Mouse (Mus musculus) hindbrain, embryonic 16.5 days (tissue): ENCODE data around the gene Erc1. TPM values are rescaled to one million over a fixed set of nuclear protein-coding genes. Genes with fewer than 3 reads are reported as not detected.
"Not testable (repeated sequence)": the region's sequence is repeated elsewhere in the genome, so short reads cannot be mapped to it uniquely, and the experiment has no call there.

Experiments
- ATAC-seq: fragments of 200-750 bp; cut with Nextera tagmentation; 2 replicates; pipeline ENCODE4 v1.8.0; 2017; ENCODE audit warnings: moderate TSS enrichment, moderate library complexity
- H3K27ac ChIP-seq: fragments of 300-500 bp; sonication (generic); 2 replicates; pipeline ENCODE4 v1.5.1; 2014; ENCODE audit warnings: low read depth, mild to moderate bottlenecking, control low read depth, low read length, moderate library complexity
- H3K27me3 ChIP-seq: fragments of 300-500 bp; sonication (generic); replicated peaks from 2 replicates; pipeline ENCODE4 v1.6.1; 2014; ENCODE audit warnings: low read length; ENCODE audit not compliant: control insufficient read depth, insufficient read depth
- H3K36me3 ChIP-seq: fragments of 300-500 bp; sonication (generic); 2 replicates; pipeline ENCODE4 v1.6.1; 2014; ENCODE audit warnings: mild to moderate bottlenecking, low read length, moderate library complexity, mixed read lengths; ENCODE audit not compliant: control insufficient read depth, insufficient read depth
- H3K4me1 ChIP-seq: fragments of 300-500 bp; sonication (generic); 2 replicates; pipeline ENCODE4 v1.6.1; 2014; ENCODE audit warnings: low read depth, low read length; ENCODE audit not compliant: control insufficient read depth, insufficient read depth
- H3K4me2 ChIP-seq: fragments of 300-500 bp; sonication (generic); 2 replicates; pipeline ENCODE4 v1.6.1; 2014; ENCODE audit warnings: mild to moderate bottlenecking, low read length, control low read depth, moderate library complexity
- H3K4me3 ChIP-seq: fragments of 300-500 bp; sonication (generic); 2 replicates; pipeline ENCODE4 v1.5.1; 2014; ENCODE audit warnings: mild to moderate bottlenecking, low read length, control low read depth, moderate library complexity
- H3K9ac ChIP-seq: fragments of 300-500 bp; sonication (generic); 2 replicates; pipeline ENCODE4 v1.6.1; 2014; ENCODE audit warnings: low read depth, mild to moderate bottlenecking, control low read depth, low read length, moderate library complexity
- H3K9me3 ChIP-seq: fragments of 300-500 bp; sonication (generic); 2 replicates; pipeline ENCODE4 v1.6.1; 2014; ENCODE audit warnings: mild to moderate bottlenecking, low read length, moderate library complexity; ENCODE audit not compliant: control insufficient read depth
- WGBS: fragments of 180-500 bp; shearing (Covaris S2); extraction: QIAGEN DNeasy Blood & Tissue Kit; methylation state at CpG from one replicate; pipeline ENCODE4 v1.1.7; 2014; 5-methylcytosine and 5-hydroxymethylcytosine counted together
- polyA plus RNA-seq: library from polyadenylated mRNA; unstranded; fragments of >200 nt; fragmentation: Nextera tagmentation; extraction: Ambion mirVana; gene quantifications from 2 replicates; pipeline ENCODE4 v1.2.1, GENCODE M21; 2015

Erc1 gene
- polyA plus RNA-seq, 1 experiment from 2014 or later: 46.9 TPM

- Histone ChIP-seq H3K27ac (no peak overlapping the region), H3K36me3 (no peaks in the 10 kb centered on the region), H3K4me1 (no peaks in the 10 kb centered on the region), H3K4me2 (no peak overlapping the region), H3K4me3 (no peak overlapping the region), H3K9ac (no peak overlapping the region), H3K9me3 (no peaks in the 10 kb centered on the region), H3K27me3 (no peaks in the 10 kb centered on the region)
- 63% methylated on average over 3 of the region's 3 CpGs for WGBS
- ATAC-seq: no peak
Observed at GRCm38 (mm10) chr6:119661081-119661493, 186.9 kb downstream of the Erc1 start.

- Histone ChIP-seq H3K9me3 (no peaks in the 10 kb centered on the region), H3K4me1 (no peaks in the 10 kb centered on the region), H3K9ac (no peak overlapping the region), H3K4me3 (no peak overlapping the region), H3K27ac (no peak overlapping the region), H3K36me3 (no peaks in the 10 kb centered on the region), H3K4me2 (no peak overlapping the region), H3K27me3 (no peaks in the 10 kb centered on the region)
- no peak for ATAC-seq
- 94% methylated on average over 2 of the region's 2 CpGs for WGBS
Observed at GRCm38 (mm10) chr6:119658441-119658840, 189.5 kb downstream of the Erc1 start.

- Histone ChIP-seq H3K4me2 (no peak overlapping the region), H3K9me3 (no peaks in the 10 kb centered on the region), H3K9ac (no peak overlapping the region), H3K36me3 (no peaks in the 10 kb centered on the region), H3K27ac (no peak overlapping the region), H3K4me1 (no peaks in the 10 kb centered on the region), H3K27me3 (no peaks in the 10 kb centered on the region), H3K4me3 (no peak overlapping the region)
- 93% methylated on average over 7 of the region's 7 CpGs for WGBS
- no peak for ATAC-seq
Observed at GRCm38 (mm10) chr6:119657418-119658178, 190.4 kb downstream of the Erc1 start.

- not testable (repeated sequence) for ATAC-seq, H3K27ac ChIP-seq
- WGBS: 84% methylated on average over 2 of the region's 2 CpGs
Observed at GRCm38 (mm10) chr6:119654777-119655176, 193.2 kb downstream of the Erc1 start.

GRCm38 (mm10) chr6:119643880-119644460 is 204.0 kb downstream of the Erc1 start:
- Histone ChIP-seq H3K27me3 (no peaks in the 10 kb centered on the region), H3K9ac (no peak overlapping the region), H3K4me2 (no peak overlapping the region), H3K4me1 (no peaks in the 10 kb centered on the region), H3K27ac (no peak overlapping the region), H3K4me3 (no peak overlapping the region), H3K9me3 (no peaks in the 10 kb centered on the region), H3K36me3 (no peaks in the 10 kb centered on the region)
- 75% methylated on average over 14 of the region's 14 CpGs for WGBS
- no peak for ATAC-seq

More at GRCm38 (mm10) chr6:119654777-119655176, 193.2 kb downstream of the Erc1 start:
- not testable (repeated sequence) for H3K9ac ChIP-seq, H3K9me3 ChIP-seq, H3K4me1 ChIP-seq, H3K36me3 ChIP-seq, H3K27me3 ChIP-seq, H3K4me3 ChIP-seq, H3K4me2 ChIP-seq

- Histone ChIP-seq H3K4me2 (no peak overlapping the region), H3K9ac (no peak overlapping the region), H3K4me1 (no peaks in the 10 kb centered on the region), H3K27ac (no peak overlapping the region), H3K4me3 (no peak overlapping the region), H3K9me3 (no peaks in the 10 kb centered on the region), H3K27me3 (no peaks in the 10 kb centered on the region), H3K36me3 (no peaks in the 10 kb centered on the region)
- 92% methylated on average over 7 of the region's 7 CpGs for WGBS
- ATAC-seq: no peak
Observed at GRCm38 (mm10) chr6:119643178-119643728, 204.7 kb downstream of the Erc1 start.

- Histone ChIP-seq H3K36me3 (no peaks in the 10 kb centered on the region), H3K4me2 (no peak overlapping the region), H3K9ac (no peak overlapping the region), H3K27ac (no peak overlapping the region), H3K4me3 (no peak overlapping the region), H3K4me1 (no peaks in the 10 kb centered on the region), H3K27me3 (no peaks in the 10 kb centered on the region), H3K9me3 (no peaks in the 10 kb centered on the region)
- WGBS: 96% methylated on average over 2 of the region's 2 CpGs
- ATAC-seq: no peak
Observed at GRCm38 (mm10) chr6:119642718-119643117, 205.2 kb downstream of the Erc1 start.

GRCm38 (mm10) chr6:119635629-119636028 is 212.3 kb downstream of the Erc1 start:
- Histone ChIP-seq H3K9ac (no peak overlapping the region), H3K4me3 (no peak overlapping the region), H3K27ac (no peak overlapping the region), H3K4me2 (no peak overlapping the region), H3K36me3 (no peaks in the 10 kb centered on the region), H3K9me3 (no peaks in the 10 kb centered on the region), H3K4me1 (no peaks in the 10 kb centered on the region), H3K27me3 (no peaks in the 10 kb centered on the region)
- ATAC-seq: no peak
- WGBS: 57% methylated on average over 2 of the region's 2 CpGs

GRCm38 (mm10) chr6:119630622-119631021 is 217.3 kb downstream of the Erc1 start:
- H3K27me3 ChIP-seq: no peaks in the 10 kb centered on the region
- no peak overlapping the region for H3K27ac ChIP-seq
- H3K9me3 ChIP-seq: no peaks in the 10 kb centered on the region
- H3K36me3 ChIP-seq: 0 out of 2 replicates have a peak, but pooled peaks cover 5% of the 10 kb centered on the region
- no peak overlapping the region for H3K4me3 ChIP-seq
- no peak for ATAC-seq
- H3K4me2 ChIP-seq: no peak overlapping the region
- 84% methylated on average over 3 of the region's 3 CpGs for WGBS
- H3K4me1 ChIP-seq: no peaks in the 10 kb centered on the region
- no peak overlapping the region for H3K9ac ChIP-seq
